Mouse (Mus musculus) embryo, embryonic 10 days (tissue): Measurements from ENCODE around the gene Tcf7l2.

ENCODE experiments used
- DNase-seq: peaks from one replicate; pipeline ENCODE4 v3.0.0-alpha.2; 2015; ENCODE audit warnings: low spot score

The Tcf7l2 gene

DNA sequence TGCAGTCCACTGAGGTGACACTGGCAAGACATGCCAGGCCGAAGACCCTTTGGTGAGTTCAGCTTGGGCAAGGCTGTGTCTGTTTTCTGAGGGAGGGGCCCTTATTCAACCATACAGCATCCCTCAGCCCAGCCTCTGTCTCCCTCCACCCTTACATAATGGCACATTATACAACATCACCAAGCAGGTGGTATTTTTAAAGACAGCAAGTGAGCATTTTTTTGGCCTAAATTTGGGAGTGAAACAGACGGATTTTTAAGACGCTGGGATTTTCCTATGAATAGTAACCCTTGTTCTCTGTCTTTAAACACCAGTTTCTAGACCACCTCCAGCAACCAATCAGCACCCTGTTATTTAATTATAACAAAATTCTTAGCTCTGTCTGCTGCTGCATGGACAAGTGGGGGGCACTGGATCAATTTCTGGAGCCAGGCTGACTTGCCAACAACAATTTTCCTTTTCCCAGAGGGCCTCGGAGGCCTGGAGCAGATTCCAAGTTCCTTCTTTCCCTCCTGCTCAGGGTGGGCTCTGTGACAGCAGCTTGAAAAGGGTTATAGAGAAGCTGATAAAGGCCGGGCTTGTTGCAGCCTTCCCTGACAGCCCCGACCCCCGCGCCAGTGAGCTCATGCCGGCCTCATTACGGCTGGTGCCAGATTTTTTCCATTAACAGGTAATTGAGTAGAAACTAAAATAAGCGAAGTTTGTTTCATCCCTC is 199.1 kb downstream of the Tcf7l2 start:
- peak; percentile 52 for DNase-seq

DNA sequence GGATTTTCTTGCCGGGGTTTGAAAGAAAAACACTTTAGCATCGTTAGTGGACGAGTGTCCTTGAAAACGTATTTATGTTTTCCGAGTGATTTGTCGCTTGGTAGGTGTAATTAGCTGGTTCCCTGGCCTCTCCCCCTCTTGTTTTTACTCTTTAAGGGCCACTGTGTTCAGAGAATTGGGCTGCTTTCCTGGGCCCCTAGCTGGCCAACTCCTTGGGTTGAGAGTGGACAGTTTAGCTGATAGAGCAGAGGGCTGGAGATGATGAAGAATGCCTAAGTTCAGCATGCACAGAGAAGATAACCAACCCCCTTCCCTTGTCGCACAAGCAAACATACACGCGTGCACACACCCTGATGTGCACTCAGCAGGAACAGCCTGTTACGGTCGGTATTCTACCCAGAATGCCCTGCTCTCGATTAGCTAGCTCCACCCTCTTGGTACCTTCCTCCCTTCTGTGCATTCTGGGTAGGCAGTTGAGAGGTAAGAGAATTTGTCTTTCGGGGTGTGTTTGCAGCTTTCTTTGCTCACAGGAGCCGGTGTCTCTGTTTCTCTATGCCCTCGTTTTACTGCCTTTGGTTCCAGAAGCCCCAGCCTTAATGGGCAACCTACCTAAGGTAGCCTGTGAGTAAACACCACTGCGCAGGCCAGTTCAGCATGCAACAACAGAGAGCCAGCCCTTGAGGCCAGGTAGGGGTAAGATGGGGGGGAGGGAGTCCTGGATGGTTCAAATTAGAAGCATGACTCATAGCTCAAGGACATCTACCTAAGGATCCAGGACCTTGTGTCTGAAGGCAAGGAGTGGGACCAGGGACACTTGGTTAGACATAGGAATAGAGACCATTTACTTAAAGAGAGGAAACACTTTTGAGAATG is 199.9 kb downstream of the Tcf7l2 start:
- DNase-seq: peak; percentile 57

DNA sequence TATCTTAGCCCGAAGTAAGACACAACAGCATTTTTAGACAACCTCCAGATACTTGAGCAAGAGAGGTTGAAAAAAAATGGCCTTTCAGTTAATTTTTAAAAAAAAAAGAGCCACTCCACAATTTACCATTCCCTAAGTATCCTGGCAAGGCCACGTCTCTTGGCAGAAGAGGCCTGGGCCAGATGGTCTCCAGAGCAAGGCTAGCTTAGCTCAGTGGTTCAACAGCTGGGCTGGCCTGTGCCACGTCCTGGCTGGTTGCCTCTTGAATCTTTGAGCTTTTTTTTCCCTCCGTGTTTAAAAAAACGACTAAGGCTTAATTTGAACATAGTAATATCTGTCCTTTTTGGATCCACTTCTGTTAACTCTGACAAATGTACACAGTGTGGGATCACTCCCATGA is 209.8 kb downstream of the Tcf7l2 start:
- DNase-seq: no peak

DNA sequence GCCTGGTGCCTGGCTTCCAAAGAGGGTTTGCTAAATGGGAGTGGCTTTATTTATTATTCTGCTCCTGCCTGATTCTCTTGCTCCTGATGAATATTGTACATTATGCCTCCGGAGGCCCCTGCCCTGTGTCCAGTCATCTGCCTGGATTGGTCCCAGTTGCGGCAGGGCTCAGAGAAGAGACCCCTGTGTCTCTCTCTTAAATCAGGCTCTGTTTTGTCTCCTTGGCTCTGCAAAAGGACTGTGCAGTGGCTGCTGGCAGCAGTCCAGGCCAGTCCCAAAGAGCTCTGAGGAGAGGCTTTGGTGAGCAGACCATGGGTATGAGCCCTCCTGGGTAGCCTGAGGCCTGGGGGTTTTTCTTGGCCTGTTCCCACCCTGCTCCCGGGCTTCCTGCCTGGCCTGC is 211.6 kb downstream of the Tcf7l2 start:
- DNase-seq: no peak

DNA sequence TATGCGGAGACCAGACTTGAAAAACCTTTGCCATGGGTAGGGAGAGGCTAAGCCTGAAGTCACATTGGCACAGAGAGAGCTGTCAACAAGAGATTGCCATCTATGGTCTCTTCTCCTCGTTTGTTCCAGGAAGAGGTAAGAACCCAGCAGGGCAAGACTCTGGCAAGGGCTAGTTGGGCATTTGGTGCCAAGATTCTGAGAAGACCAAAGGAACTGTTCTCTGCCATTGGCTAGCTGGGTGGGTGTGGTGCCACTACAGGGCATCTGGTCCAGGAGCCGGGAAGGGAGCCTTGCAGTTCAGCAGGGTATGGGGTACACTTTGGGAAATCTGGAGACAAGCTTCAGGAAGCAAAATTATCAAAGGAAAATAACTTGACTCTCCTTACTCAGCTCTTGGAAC is 213.5 kb downstream of the Tcf7l2 start:
- DNase-seq: no peak

DNA sequence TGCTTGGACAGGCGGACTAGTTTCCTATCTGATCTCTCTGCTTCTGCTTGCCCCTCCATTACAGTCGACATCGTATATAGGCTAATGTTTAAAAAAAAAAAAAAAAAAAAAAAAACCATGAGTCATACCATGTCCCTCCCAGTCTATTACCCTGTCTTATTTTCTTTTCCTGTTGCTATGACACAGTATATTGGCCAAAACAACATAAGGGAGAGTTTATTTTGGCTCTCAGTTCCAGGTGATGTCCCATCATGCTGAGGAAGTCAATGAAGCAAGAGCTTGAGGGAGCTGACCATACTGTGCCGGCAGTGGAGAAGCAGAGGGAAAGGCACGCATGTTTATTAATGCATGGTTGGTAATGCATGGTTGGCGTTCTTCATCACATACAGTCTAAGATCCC is 215.1 kb downstream of the Tcf7l2 start:
- no peak for DNase-seq

DNA sequence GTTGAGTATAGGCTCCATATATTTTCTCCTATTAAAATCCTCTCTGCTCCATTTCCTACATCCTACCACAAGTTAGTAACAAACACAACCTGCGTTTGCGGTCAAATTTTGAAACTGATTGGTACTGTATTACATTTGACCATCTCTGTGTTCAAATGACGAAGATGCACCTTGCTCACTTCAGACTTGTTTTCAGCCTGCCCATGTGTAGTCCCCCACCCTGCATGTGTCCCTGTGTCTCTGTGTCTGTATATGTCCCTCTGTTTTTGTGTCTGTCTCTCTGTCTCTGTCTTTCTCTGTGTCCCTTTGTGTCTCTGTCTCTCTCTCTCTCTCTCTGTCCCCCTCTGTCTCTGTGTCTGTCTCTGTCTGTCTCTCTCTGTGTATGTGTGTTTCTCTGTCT is 222.8 kb downstream of the Tcf7l2 start:
- DNase-seq: no peak

DNA sequence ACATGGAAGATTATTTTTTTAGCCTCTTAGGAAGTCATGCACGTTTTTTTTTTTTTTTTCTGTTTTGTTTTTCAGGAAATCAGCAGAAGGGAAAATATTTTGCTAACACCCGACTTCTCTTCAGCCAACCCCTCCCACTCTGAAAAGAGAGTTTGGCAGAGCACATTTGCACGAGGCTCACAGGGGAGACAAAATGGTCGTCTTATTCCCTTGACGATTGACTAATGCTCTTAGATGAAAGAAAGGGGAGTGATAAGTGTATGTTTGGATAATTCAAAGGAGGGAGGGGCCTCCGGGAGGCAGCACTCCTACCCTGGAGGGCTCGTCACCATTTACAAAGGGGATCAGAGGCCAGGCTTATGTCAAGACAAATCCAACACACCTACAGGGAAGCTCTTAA is 224.4 kb downstream of the Tcf7l2 start:
- DNase-seq: no peak

DNA sequence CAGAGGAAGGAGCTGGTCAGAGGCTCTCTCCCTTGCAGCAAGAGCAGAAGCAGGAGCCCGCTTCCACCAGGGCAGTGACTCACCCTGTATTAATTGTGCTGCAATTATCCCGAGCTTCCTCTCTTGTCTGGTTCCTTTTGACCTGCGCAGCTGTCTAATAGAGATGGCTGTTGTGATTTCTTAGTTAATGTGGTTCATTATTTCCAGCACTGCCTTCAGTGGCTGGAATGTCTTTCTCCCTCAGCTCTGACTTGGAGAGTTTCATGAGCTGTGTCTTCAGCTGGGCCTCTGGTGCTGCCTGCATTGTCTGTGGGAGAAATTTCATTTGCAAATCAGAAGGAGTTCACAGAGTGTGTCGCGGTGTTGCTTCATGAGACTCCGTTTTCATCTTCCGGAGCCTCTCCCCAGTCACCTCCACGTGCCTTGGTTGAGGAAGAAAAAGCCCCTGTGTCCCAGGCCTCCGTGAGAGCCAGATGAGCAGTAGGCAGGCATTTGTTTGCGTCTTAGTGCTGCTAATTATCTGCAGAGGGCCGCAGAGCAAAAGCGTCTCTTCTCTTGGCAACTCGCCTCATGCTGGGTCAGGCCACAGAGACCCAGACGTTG is 228.4 kb downstream of the Tcf7l2 start:
- DNase-seq: peak; percentile 38

DNA sequence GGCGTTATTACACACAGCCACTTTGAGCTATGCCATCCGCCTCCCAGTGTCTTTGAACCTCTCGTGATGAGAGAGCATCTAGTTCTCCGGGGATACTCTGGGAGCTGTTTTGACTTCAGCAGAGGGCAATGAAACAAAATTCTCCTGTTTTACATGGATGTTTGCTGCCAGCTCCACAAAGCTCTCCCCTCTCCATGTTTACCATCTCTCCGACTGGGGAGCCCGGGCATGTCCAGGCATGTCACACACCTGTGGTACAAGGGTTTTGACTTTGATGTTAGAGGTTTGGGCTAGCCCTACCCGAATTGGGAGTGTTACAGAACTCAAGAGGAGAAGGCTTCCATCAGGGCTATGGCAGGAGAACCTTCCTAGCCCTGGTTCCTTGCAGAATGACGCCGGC is 234.5 kb downstream of the Tcf7l2 start:
- DNase-seq: no peak
